Mouse (Mus musculus) thymus, postnatal 25 days (tissue): ENCODE data around the gene Trim26.

Experiments used
- DNase-seq: peaks from one replicate; pipeline ENCODE4 v3.0.0; 2022

Gene Trim26

GRCm38 (mm10) chr17:36903651-36904050, 66.7 kb downstream of the Trim26 start:
- DNase-seq = no peak

- no peak for DNase-seq
These were observed 71.3 kb downstream of the Trim26 start for GRCm38 (mm10) chr17:36908235-36908634.
